Mouse (Mus musculus) layer of hippocampus, adult 18-20 months (tissue): Measurements from ENCODE around the gene G3bp2. TPM values are rescaled to one million over a fixed set of nuclear protein-coding genes. Genes with fewer than 3 reads are reported as not detected.

Experiments
- DNase-seq, 2 experiments: peaks; one replicate each; pipeline ENCODE4 v3.0.0; 2022; ENCODE audit warnings: low spot score in 2 of 2
- total RNA-seq, 2 experiments: library from RNA; stranded (reverse); gene quantifications; 2 replicates each; pipeline ENCODE4 v1.2.3; 2021

Gene G3bp2
- total RNA-seq, 2 experiments from 2014 or later = 237 to 252 TPM

DNA sequence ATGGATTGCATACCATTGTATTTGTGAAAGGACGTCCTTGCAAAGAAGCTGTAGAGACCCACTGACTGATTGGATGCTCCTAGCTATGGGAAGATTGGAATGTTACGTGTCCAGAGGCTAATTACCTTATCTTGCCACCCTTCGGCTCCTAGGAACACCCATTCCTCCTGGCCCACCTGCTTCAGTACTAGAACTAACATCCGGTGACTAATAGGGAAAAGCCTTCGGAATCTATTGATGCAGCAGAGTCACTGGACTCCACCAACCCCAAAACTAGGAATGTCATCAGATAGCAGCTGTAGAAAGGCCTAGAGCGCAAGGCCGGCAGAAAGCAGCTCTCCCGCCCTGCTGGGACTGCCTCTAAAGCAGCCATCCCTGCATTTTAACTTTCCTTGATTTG, 18.1 kb upstream of the G3bp2 start:
- no peak for DNase-seq

DNA sequence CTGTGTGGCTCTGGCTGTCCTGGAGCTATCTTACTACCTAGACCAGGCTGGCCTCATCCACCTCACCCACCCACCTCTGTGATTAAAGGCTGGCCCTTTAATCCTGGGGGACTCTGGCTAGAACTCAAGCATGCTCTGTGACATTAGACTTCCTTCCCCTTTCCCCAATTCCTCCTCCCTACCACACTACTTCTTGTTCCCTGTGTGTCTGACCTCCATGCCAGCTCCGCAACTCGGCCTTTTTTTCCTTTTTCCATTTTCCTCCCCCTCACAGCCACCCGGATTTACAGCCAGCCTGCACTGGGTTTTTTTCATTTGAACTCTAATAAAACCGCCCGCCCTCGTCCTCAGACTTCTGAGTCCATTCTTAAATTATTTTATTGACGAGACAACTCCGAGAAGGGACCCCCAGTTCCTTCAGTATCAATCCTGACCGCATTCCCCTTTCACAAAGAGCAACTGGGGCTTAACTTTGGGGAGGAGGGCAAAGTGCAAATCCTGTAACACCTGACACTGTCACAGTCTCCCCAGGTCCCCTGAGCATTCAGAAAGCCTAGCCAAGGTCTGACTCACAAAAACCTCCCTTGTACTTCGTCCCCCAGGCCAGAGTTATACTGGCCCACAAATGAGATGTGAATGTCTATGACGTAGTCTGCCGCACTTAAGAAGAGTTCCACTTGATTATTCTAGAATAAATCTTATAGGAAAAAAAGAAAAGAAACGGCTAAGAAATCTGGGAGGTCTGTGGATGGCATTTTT, 15.0 kb upstream of the G3bp2 start:
- no peak for DNase-seq

DNA sequence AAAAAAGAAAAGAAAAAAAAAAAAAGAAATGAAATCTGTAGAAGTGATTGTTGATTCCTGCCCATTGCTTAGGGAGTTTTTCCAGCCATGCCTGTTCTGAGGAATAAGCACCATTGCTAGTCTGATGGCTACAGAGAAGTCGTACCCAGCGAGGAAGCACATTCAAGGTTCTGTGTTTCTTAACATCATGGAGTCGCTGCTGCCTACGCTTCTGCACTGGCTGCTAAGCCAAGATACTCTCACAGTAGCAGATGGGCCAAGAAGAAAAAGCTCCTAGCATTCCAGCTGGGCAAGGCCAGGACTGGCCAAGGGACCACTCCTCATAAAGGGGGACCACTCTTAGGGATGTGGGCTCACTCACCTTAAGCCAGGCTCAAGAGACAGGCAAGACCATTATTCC, 14.3 kb upstream of the G3bp2 start:
- no peak for DNase-seq

DNA sequence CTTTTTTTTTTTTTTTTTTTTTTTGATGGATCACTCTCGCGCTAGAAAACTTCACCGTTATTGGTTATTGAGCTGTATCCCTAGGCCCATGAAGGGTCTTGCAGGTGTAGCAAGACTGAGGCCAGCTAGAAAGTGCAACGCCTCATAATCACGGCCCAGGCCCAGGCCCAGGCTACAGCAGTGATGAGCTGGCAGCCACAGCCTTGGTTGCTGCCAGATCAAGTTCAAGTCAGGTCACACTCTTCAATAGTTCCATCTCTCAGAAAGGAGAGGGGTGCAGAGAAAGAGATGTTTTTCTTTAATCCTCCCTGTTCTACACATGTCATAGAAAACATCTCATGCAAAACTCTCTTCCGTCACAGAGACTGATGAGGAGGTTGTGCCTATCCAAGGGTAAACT, 13.3 kb upstream of the G3bp2 start:
- DNase-seq = no peak

DNA sequence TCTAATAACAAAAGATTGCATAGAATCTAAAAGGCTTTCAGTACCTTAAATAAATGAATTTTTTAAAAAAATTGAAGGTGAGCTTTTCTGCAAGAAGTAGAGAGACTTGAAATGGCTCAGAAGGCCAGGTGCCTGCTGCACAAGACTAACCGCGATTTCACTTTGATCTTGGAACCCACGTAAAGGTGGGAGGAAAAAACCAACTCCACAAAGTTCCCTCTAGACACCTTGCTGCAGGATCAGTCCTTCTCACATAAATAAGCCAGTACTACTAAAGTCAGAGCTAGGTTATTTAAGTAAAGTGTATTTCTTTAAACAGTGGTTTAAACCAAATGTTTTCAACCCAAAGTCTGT, 10.5 kb upstream of the G3bp2 start:
- no peak for DNase-seq

DNA sequence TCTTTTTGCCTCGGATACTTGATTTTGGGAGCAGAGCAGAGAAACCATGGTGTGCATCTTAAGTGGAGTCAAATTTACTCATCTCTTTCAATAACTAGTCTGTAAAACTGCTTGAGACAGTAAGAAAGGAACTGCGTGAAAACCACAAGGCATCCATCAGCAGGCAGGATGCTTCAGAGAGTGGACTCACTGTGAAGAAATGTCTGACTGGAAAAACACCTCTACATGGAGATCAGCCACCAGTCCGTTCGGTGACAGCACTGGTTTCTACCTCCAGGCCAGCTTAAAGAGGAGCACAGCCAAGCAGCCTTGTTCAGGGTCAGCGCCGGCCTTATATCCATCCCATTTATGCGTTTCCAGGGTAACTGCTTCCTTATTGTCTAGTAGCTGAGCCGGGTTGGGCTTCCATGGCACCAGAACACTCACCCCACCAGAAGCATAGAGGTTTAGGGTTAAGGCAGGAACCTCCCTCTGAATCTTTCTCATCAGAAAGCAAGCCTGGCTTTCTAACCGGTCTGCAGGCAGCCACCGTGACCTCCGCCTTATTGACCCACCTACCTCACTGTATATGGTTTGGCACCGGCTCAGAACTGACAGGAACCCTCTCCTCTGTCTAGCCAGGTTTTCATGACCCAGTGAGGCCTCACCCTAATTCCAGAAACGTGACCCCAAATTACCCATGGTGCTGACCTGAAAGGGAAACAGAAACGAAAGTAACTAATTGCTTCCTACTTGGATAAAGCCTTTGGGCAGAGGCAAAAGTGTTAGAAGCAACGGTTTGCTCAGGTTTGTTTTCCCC, 9.9 kb upstream of the G3bp2 start:
- DNase-seq = no peak

DNA sequence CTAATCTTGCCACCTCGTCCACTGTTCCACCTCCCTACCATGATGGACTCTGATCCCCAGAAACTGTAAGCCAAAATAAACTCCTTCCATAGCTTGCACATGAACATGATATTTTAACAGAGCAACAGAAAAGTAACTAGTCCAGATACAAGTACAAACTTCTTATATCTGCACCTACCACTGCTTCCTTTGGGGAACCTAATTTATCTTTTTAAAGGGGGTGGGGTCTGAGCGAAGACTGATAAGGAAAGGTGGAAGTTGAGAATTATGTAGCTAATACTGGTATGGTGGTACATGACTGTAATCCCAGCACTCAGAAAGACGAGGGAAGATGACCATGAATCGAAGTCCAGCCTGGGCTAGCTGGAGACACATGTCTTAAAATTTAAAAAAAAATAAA, 4.0 kb upstream of the G3bp2 start:
- DNase-seq = no peak

DNA sequence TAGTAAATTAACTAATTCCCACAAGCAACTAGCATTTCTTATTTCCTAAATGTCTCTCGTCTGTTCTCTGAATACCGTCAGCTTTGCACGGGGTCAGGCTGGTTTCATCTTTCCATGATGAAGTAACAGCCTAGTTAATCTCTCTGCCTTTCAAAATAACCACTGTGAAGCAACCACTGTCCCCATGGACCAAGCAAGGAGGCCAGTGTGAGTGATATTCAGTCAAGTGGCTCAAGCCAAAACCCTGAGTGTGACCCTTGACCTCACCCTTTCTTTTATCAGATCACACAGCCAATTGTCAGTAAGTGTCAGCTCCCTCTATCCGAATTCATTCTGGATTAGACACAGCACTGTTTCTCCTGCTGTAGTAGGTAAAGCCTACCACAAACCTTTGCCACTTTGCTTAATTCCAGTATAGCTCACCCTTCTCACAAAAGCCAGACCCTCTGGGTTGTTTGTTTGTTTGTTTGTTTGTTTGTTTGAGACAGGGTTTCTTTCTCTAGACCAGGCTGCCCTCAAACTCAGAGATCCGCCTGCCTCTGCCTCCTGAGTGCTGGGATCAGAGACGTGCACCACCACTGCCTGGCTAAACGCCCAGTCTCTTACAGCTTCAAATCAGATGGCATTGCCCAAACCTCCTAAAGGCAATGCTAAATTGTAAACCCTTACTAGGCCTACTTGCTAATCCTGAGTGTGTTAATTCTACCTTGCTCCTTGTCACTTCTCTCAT, 2.5 kb upstream of the G3bp2 start:
- no peak for DNase-seq

DNA sequence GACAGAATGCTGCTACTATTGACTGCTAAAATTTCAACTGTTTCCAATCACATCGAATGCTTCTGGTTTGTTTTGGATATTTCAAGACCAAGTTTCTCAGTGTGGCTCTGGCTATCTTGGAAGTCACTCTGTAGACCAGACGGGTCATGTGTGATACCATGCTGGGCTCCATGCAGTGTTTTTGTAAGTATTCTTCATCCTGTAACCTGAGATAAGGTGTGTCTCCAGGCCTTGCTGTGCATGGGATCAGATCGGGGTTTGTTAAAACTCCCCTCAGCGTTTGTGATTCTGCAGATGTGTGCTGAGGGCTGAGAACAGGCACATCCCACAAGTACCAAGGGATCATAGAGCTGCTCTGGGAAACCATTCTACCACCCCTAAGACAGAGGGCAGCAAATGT, 1.7 kb upstream of the G3bp2 start:
- no peak for DNase-seq

DNA sequence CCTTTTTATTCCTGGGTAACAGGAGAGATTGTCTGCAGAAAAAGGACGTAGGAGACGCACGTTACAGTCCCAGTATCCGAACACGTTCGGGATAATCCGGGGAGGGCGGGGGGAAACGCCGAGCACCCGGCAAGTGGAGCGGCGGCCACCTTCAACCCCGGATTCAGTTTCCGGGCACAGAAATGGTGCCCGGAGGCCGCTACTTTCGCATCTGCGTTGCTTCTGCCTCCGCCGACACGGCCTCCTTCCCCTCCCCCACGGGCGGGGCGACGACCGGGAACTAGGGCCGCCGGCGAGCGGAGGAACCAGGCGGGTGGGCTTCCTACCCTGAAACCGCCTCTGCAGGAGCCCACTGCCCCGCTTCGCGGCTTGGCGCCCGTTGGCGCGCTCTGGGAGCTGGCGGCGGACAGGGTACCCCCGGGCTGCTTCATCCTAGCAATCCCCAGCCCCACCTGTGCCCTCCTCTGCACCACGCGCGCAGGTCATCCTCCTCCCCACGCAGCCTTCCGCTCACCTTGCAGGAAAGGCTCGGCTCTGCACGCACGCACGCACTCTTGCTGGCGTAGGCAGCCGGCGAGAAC, 608 bp downstream of the G3bp2 start:
- peak in 1 of 2 experiments; percentile 71 for DNase-seq

DNA sequence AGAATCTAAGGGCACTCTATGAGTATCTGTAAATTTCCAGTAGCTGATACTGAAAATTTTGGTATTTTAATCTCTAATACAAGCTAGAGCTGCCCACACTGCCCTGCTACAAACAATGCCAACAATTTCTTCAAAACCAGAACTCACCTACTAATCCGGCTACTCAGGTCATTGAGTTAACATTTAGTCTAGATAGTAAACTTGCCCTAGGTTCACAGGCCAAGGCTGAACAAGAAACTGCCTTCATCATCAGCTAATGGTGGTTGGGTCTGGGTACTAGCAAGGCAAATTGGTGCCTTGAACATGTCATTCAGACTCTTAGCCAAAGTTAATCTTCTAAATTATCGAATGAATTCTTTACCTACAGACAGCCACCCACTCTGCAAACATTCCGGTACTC, 2.2 kb downstream of the G3bp2 start:
- DNase-seq = no peak

DNA sequence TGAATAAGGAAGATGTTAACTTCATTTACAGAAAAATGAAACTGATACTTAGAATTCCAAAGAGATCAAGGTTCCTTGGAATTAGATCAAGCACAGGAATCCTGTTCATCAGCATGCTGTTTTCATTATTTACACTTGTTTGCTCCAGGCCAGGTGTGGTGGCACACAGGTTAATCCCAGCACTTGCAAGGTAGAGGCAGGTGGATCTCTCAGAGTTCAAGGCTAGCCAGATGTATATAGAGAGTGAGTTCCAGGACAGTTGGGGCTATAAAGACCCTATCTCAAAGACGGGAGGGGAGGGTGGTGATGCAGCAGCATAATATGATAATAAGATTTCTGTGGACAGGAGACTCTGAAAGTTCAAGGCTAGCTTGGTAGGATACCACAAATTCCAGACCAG, 3.1 kb downstream of the G3bp2 start:
- DNase-seq = no peak

DNA sequence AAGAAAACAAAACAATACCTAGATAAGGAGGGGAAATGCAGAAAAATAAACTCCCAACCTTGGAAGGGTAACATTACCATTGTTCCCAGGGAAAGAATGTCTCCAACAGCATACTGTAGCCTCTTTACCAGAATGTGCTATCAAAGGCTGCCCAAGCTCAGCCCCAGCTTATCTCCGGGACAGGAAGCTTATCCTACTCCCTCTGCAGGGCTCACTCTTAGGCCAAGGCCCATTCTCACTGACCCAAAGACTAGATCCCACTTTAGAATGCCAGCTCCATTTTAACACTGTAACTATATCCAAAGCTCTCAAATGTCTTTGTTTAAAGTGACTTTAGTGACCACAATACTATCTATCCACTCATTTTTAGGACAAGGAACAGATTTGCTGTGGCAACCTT, 4.2 kb downstream of the G3bp2 start:
- DNase-seq = no peak

DNA sequence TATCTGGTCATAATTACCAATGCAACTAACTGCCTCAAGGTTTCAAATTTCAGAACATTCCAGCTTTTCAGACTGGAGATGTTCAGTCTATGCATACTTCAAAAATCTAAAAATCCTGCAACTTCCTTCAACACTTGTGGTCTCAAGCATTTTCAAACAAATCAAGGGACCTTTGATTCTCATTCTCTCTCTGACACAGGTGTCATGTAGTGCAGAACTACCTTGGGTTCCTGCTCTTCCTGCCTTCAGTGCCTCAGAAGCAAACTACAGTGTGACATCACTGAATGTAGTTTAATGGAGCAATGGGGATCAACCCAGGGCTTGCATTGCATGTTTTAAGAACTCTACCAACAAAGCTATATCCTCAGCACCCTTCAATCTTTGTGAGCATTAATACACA, 4.8 kb downstream of the G3bp2 start:
- DNase-seq = no peak

DNA sequence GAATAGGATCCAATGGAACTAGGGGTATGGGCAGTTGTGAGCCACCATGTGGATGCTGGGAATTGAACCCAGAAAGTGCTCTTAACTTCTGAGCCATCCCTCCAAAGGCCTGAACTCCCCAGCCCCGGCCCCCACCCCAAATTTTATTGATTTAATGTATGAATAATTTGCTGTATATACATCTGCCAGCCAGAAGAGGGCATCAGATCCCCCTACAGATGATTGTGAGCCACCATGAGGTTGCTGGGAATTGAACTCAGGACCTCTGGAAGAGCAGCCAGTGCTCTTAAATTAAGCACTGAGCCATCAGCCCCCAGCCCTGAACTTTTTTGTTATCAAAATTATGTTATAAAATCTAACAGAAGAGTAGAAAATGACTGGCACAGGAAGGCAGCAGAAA, 7.2 kb downstream of the G3bp2 start:
- DNase-seq = no peak

DNA sequence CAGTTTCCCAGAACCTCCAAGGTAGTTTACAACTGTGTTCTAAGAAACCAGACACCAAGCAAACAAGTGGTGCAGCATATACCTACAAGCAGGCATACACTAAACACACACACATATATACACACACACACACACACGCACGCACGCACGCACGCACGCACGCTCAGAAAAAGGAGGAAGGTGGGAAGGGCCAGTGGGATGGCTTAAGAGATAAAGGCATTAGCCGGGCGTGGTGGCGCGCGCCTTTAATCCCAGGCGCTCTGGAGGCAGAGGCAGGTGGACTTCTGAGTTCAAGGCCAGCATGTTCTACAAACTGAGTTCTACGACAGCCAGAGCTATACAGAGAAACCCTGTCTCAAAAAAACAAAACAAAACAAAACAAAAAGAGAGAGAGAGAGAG, 9.5 kb downstream of the G3bp2 start:
- no peak for DNase-seq

DNA sequence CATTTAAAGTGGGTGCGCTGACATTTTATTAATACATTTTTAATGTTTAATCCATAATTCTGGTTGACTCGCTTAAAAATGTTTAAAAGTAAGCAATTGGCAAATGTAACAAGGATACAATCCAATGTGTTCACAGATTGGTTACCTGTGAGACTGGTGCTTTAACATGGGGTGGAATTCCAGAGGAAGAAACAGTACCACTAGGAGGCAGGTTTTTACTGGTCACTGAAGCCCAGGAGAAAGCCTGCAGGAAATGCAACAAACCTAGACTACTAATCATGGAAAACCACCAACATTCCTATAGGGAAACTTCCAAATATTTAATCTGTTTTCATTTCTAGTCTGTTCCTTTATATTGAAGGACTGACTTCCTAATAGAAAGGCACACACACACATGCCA, 20.3 kb downstream of the G3bp2 start:
- no peak for DNase-seq

DNA sequence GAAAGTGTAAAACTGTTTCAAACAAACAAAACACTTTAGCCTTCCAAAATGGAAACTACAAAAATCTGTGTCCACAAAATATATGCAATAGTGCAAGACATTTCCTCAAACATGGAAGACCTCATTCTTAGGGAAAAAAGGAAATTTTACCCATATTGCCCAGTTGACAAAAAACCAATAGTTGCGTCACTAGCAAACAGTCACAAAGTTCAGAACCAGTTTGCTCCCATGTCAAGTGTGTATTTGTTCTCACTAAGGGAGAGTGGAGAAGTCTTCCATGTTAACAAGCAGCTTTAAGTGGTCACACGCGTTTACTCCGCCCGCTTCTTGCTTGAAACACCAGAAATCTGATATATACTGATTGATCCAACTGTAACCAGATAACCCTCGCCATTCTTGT, 30.7 kb downstream of the G3bp2 start:
- no peak for DNase-seq

DNA sequence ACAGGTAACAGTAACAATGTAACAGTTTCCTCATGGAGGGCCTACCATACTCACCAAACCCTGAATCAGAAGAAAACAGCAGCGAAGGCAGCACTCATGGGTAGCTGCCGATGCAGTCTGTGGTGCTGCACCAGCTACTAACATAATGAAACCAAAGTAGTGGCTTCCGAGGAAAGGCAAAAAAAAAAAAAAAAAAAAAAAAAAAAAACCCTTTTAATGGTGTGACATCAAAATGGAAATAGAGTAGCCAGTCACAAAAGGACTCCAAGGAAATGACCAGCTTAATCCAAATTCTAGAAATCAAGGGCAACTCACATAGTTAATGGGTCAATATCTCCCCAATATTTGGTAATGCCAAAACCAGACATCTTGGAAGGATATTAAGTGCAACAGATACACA, 33.1 kb downstream of the G3bp2 start:
- DNase-seq = no peak

DNA sequence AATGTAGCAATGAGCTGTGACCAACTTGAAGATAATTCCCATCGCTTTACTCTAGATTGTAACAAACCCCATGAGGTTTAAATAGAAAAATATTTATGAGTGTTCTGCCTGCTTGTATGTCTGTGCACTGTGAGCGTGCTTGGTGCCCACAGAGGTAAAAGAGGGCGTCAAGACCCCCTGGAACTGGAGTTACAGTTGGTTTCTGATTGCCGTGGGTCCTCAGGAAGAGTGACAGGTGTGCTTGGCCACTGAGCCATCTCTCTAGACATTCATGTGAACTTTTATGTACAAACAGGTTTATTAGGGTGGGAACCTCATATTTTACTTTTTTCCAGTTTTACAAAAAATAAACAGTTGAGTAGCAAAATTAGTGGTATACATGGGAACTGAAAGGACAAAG, 39.7 kb downstream of the G3bp2 start, which contains the start of gene Cdkl2:
TSS of gene Cdkl2 (minus strand) at position 101 of the 400 bp plus-strand sequence.
- no peak for DNase-seq

DNA sequence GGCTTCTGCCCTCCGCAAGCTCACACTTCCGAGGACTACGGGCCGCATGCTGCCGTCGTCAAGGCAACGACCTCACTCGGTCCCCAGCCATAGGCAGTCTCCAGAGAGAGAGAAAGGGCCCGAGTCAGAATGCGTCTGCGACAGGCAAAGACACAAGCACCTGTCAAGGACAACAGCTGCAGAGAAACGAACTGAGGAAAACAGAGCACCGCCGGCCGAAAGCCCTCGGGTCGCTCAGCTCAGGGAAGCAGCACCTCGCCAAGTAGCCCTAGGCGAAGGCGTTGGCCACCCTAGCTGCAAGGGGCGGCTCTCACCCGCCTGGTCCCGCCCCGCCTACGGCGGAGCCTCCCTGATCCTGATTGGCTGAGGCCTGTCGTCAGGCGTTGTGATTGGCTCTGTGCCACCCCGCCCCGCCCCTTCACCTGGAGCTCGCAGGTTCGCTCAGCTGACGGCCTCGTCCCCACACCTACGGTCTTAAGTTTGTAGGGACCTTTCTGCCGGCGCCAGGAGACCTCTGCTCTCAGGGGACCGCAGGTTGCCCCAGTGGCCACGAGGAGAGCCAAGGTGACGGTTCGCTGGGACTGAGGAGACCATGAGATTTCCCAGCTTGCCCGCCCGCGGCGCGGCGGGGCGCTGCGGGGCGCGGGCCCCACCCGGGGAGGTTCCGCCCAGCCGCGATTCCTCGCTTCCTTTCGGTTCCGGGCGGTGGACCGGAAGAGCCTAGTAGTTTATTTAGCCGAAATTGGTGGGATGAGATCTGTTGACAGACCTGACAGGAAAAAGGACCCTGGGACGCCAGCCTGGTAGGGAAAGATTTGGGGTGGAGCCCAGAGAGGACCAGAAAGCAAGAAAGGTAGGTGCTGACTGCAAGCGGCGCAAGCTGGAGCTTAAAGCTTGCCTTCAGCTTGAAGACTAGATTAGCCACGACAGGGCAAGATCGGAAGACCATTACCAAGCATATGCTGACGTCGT, 40.9 kb downstream of the G3bp2 start:
- DNase-seq = peak; percentile 94 to 97
